Mouse (Mus musculus) bone marrow, adult 2 months (tissue): ENCODE measurements around the gene Klhl36.

ENCODE experiments used
- CTCF ChIP-seq: fragments of 200-500 bp; IDR thresholded peaks from 2 replicates; pipeline ENCODE4 v1.5.1; 2011; ENCODE audit warnings: low read length, control low read depth; ENCODE audit not compliant: control insufficient read depth, insufficient read depth
- POLR2A ChIP-seq: fragments of 200-500 bp; IDR thresholded peaks from 2 replicates; pipeline ENCODE4 v1.6.1; 2011; ENCODE audit warnings: low read depth, mild to moderate bottlenecking, control low read depth, low read length, borderline replicate concordance; ENCODE audit not compliant: control insufficient read depth

- TF ChIP-seq CTCF: no peak
- no peak for TF ChIP-seq POLR2A
Observed at GRCm38 (mm10) chr8:119847232-119847922, 14.7 kb upstream of the Klhl36 start.
